Mouse (Mus musculus) gonadal fat pad, adult 2 months (tissue): ENCODE results near the gene Atp10a. TPM values are rescaled to one million over a fixed set of nuclear protein-coding genes. Genes with fewer than 3 reads are reported as not detected.

Source experiments
- DNase-seq: peaks from one replicate; pipeline ENCODE4 v3.0.0-alpha.2; 2012; ENCODE audit warnings: low read depth
- polyA plus RNA-seq: library from polyadenylated mRNA; depleted of rRNA; stranded (reverse); fragments of >200 nt; gene quantifications from 2 replicates; pipeline ENCODE4 v1.2.3, GENCODE M21; 2012

The Atp10a gene
- polyA plus RNA-seq, 1 experiment, result 13.1 TPM

DNA sequence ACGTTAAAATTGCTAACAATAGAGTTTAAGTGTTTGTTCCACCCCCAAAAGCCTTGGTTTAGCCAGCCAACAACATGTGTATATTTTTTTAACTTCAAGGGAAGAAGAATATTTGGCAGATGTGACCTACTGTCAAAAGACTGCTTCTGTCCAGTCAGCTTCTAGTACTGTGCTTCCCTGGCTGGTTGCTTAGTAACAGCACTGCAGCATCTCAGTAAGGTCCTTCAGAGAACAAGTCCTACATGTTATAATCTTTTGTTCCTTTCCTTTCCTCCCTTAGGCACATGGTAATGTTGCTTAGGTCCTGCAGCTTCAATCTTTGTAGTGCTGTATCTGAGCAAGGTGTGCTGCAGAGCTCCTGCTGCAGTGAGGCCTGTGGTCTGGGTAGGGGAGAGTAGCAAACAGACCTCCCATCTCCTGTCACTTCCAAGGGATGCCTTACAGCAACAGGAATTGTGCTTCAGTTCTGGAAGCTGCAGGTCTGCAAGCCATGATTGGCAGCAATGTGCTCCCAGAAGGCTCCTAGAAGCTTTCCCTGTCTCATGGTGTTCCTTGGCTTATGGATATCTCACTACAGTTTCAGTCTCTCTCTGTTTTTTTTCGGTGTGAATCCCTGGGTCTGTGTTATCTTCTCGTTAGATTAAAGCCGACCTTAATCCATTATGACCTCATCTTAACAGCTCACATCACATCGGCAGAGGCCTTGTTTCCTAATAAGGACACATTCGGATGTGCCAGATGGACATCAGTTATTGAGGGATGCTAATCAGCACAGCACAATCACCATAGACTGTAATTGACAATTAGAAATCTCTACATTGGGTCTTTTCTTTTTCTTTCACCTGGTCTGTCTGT lies 34.3 kb downstream of the Atp10a start:
- DNase-seq, result no peak

DNA sequence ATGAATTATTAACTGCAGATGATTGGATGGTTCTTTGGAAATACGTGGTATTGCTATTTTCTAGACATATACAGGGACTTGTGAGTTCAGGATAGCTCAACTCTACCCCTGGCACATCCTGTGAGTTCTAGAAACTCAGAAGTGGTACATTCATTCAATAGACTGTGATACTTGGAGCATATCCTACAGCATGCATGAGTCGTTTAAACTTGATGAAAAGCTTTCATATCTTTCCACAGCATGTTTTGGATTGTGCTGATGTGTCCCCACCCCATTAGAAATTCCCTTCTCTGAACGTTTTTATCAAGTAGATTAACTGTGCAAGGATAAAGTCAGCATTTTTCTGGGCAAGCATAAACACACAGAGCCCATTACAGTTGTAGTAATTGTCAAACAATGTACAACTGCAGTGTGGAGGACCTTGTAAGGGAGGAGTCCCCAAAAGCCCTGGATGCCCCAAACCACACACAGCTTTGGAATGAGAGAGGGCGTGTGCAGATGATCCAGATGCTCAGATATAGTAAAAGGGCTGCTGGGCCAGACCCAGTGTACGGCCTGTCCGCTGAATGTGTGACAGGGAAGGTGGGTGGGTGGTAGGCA lies 35.1 kb downstream of the Atp10a start:
- no peak for DNase-seq

DNA sequence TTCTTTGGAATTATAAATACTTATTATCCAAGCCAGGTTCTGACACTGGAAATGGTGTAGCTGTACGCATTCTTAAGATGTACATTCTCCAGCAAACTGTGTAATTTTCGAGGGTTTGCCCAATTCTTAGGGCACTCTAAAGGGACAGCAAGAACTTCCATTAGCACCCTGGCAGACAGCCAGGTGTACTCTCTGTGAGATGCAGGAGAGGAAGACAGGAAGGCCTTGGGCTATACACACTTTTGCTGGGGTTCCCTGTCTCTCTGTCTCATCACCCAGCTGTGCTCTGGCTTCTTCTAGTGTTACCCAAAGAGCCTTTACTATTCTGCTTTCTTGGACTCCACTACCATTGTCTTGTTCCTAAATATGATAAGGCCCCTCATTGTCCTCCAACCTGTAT lies 36.7 kb downstream of the Atp10a start:
- no peak for DNase-seq

DNA sequence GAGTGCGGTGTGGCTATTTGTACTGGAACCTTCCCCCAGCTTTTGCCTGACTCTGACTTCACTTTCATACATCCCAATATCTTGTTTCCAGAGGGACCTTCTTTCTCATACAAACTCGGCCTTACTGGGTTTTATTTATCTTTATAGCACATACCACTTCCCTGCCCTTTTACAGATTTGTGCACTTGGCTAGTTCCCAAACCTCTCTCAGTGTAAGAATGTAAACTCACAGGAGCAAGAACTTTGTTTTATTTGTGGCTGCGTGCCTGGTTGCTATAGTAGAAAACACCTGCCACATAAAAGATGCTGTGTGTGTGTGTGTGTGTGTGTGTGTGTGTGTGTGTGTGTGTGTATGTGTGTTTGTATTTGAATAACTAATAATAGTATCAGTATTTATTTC lies 37.4 kb downstream of the Atp10a start:
- DNase-seq, result no peak

DNA sequence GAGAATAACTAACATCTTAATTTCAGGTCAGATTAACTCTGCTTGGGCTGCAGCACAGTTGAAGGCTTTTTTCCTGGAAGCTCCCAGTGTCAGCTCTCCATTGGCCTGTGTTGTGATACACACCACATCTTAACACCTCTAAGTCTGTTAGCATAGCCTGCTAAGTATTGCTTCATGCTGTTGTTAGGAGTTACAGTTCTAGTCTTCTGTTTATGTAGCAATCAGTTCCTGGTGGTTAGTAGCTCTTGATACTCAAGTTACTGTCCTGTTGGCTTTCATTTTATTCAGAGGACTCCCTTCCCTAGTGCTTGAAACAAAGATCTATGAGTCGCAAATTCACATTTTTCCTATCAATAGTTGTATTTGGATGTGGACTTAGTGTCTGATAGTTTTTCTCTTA lies 39.7 kb downstream of the Atp10a start:
- DNase-seq, result no peak

DNA sequence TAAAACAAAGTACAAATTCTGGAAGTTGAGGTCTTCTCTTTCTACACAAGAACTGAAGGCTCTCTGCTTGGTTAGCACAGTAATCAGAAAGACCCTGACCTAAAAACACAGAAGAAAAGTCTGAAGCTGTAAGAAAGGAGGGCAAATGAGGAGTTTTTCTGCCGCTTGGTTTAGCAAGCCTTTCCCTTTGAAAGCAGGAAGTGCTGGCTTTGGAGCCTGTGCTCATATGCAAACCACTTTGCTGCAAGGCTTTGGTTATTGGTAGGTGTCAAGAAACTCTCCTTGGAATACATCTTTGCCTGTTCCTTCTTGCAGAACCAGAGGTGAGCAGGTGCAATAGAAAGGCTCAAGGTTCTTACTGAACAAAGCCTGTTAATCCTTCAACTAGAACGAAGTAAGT lies 41.1 kb downstream of the Atp10a start:
- no peak for DNase-seq

DNA sequence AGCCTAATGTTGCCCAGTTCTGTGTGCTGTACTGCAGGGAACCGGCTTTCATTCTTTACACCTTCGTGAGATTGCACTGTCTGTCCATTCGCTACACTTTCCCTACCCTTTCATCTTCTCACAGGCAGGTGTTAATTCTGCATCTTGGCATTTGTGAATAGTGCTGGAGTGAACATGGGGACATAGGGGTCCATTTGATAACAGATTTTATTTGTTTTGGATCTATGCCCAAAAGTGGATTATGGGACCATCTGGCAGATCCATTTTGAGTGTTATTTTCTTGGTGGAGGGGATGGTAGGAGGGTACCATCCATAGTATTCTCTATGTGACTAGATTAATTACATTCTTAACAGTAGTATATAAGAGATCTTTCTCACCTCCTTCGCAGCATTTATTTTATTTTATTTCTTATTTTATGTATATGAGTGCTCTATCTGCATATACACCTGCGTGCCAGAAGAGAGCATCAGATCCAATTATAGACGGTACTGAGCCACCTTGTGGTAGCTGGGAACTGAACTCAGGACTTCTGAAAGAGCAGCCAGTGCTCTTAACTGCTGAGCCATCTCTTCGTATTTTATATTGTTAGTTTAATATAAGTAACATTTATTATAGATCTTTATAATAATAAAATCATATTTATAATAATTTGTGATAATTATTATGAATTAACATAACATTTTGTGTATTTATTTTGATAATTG lies 42.9 kb downstream of the Atp10a start:
- no peak for DNase-seq

DNA sequence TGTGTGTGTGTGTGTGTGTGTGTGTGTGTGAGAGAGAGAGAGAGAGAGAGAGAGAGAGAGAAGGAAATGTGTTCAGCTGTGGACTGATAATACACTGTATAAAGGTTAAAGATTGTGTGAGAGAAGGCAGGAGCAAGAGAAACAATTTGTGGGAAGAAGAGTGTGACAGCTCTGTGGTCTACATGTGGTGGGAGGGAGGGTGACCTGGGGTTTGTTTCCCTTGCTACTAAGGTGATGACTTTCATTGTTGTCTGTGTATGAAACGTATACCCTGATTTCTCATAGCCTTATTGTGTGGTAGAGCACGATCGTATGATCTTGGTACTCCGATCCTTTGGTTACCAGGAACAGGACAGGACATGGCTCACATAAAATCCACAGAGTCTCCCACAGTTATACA lies 45.3 kb downstream of the Atp10a start:
- DNase-seq, result no peak

DNA sequence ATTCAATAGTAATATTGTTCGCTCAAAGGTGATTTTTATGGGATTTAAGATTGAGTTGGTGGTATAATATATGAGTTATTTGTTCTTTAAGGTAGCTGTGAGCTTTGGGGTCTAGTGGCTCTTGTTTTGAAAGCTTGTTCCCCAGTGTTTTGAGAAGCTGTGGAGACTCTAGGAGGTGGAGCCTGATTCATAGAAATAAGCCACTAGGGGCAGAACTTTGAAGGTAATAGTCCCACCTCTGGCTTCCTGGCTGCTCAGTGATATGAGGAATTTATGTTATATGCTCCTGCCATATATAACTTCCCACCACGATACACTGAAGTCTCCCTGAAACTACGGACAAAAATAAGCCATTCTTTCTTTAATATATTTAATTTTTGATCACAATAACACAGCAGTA lies 49.2 kb downstream of the Atp10a start:
- DNase-seq, result no peak

DNA sequence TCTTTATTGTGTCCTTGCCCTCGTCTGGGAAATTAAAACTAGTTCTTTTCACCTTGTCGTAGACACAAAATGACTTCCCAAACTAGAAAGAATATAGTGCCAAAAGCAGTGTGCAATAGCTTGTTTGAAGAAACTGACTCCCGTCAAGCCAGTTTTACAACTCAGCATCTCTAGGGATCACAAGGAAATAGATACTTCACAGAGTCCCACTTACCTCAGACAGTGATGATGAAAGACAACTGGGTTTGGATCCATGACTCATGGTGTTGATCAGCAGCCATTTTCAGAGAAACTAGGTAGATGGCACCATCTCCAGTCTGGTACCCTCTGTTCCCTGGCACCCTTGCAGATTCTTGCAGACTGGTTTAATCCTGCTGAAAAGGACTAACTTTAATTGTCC lies 53.3 kb downstream of the Atp10a start:
- DNase-seq, result peak; percentile 22

DNA sequence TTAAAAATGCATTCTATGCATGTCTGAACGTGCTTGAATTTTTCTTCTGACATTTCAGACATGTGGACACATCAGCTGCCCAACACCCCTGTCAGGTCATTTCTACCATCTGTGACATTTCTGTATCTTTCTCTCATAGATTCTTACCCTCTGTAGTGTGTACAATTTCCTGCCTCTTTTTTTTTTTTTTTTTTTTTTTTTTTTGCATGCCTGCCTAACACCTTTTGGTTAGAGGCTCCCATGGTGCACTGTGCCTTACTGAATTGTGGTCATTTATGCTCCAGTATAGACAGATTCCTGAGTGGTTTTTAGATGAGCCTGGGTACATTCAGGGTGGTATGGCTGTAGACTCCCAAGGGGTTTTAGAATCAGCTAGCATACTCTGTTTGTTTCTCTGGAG lies 54.3 kb downstream of the Atp10a start:
- DNase-seq, result no peak

DNA sequence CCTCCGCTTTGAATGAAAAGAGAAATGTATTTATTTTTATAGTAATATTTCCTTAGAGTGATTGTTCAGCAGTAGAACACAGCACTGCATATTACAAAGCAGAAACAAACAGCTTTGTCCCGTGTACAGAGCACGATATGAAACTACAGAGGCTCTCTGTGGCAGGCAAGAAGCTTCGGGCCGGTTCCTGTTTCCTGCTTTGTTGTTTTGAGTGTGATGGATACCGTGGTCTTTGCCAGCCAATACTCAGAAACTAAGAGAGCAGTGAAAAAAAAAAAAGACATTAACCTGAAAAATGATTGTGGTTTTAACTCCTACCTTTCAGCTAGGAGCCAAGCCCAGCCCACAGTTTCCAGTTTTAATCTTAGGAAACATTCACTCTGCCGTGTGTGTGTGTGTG lies 55.8 kb downstream of the Atp10a start:
- DNase-seq, result no peak

DNA sequence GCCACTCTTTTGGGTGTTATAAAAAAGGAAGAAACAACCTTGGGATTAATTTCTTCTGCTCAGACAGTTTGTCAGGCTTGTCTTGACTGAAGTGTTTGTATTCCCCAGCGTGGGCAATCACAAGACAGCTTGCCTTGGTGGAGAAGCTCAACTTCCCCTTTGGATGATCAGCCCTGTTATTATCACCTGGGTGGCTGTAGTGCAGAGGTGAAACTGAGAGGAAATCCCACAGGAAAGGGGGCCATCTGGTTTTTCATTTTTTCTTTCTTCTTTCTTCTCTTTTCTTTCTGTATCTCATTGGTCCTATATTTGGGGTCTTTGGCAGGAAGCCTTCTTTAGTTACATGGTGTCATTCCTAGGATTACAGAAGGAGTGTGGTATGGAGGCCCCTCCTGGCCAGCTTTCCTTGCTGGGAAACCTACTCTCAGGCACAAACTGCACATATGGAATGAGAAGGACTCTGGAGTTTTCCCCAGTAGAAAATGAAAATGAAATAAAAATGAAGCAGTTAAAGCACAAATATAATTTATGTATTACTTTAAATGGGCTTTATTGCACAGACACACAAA lies 59.7 kb downstream of the Atp10a start:
- no peak for DNase-seq

DNA sequence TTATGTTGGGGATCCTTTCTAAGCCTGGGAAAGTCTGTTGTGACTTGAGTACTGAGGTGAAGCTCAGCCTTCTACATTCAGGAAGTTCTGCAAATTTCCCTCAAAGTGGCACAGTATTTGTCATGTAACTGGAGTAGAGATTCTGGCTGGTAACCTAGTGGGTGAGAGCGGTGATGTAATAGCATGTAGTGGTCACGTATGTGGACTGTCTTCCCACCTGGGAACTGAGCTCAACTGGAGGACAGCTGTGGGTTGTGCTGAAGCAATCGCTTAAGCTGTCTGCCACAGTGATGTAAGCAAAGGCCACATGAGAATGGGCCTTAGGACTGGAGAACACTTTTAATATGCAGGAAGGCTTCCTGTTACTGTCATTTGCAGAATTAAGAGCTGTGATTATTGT lies 60.7 kb downstream of the Atp10a start:
- no peak for DNase-seq

DNA sequence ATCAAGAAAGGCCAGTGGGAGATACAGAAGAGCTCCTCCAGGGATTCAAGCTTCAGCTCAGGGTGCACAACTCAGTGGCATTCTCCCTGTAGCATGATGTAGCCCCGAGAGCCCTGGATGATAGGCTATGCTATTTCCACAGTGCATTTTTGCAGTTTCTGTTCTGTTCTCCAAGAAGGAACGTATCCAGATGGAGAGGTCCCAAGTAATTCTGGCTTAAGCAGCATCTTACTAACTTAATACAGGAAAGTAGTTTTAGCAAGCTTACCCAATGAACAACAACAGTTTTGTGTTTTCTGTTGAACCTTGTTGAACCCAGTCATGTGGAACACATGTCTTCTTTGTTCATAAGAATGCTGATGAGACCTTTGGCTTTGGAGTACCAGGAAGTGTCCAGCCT lies 62.6 kb downstream of the Atp10a start:
- no peak for DNase-seq

DNA sequence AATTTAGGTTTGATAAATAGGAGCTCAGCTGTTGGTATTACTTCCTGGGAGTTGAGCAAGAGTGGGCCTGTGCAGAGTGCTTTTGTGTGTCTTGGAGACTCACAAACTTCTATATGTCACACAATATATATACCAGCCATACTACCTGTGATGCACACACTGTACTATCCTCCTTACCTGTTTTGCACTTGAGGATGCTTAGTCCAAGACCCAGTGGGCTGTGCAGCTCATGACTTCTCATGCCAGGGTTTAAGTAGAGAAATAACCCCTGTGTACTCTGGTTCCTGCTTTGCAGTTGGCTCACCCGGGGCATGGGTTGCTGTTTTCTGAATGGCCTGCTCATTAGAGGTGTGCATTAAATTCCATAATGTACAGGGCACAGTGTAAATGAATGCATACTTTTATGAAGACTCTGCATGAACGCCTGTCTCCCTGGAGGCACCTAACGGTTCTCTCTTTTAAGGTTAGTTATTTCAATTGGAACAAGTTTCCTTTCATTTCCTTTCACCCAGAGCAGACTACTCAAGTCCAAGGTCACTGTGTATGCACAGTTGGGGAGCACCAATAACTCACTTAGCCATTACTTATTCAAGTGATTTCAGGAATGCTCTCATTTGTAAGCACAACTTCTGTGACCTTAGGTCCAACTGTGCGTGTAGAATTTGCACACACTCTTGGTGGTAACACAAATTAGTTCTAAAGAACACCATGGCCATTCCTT lies 63.4 kb downstream of the Atp10a start:
- no peak for DNase-seq

DNA sequence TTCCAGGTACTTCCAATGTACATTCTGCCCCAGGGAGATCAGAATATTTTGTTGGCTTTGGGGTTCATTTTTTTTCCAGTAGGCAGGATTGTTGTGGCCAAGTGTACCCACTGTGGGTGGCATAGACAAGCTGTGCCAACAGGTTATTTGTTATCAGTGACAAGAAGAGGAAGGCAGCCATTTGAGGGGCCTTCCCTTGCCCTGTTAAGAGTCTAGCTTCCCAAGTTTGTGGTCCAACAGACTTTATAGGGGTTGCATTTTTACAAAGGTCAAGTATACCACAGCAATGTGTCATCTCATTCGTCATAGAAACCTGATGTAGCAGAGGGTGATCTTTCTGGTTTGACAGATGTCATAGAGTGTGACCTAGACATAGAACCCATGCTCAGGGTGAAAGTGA lies 66.3 kb downstream of the Atp10a start:
- DNase-seq, result no peak

DNA sequence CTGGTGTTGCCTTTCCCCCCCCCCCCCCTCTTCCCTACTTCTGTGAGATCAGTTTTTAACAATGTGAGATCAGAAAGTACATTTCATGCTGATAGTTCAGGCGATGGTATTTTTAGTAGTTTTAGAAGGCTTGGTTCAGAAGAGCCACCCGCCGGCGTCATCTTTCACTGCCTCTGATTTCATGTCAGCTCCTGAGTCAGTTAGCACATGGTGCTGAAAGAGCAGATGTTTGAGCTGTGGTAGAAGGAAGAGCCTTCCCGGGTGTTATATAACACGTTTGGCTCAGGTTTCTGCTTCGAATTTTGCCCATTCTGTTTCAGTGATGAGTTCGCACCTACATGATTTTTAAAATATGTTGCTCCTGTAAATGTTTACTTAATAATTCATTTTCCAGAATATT lies 74.2 kb downstream of the Atp10a start:
- DNase-seq, result no peak

DNA sequence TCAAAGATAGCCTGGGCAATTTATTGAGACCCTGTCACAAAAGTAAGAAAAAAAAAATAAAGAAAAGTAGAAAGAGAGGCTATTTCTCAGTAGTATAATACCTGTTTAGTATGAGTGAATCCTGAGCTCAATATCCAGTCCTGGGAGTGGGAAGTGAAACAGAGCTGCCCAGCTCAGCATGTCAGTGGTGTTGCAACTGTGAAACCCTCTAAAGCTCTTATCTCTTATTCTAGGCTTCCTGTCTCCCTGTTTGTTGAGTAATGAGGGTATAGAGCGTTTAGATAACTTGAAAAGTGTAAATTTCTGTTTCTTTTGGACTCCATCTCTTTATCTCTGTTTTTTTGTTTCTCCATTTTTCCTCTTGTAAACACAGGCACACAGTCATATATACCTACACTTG lies 74.9 kb downstream of the Atp10a start:
- no peak for DNase-seq

DNA sequence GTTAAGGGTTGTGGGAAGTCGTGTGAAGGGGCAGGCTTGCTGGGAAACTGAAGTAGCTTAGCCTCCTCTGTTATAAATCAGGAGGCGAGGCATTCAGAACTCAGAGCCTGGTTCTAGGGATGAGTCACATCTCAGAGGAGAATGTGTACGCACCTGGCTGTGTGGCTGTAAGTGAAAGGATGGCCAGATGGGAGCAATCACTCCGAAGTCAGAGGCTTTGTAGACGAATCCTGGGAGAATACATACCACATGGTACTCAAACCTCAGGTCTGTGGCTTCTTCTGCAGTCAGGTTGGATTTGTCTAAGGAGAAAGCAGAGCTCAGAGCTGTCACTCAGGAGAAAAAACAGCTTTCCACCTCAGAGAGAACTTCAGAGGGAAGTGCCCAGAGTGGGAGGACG lies 76.4 kb downstream of the Atp10a start:
- DNase-seq, result no peak

DNA sequence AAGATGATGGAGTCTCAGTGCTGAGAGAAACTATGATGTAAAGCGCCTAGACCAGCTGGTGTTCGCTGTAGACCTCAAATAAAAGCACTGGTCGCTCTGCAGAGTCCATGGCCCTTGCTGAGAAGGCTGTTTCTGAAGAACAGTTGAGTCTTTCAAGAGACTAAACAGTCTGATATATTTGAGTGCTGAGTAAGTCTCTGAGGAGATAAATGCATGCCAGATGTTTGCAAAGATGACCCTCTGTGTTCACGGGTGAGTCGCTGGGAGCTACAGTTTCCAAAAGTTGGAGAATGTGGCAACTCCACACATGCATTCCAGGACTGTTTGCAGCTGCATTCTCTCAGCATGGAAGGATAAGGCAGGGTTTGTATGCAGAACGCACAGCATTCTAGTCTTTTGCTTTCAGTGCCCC lies 77.5 kb downstream of the Atp10a start:
- DNase-seq, result no peak
